Mouse (Mus musculus) hindbrain, postnatal 0 days (tissue): ENCODE measurements around the gene St13. TPM values are rescaled to one million over a fixed set of nuclear protein-coding genes. Genes with fewer than 3 reads are reported as not detected.
"Not testable (repeated sequence)": the region's sequence is repeated elsewhere in the genome, so short reads cannot be mapped to it uniquely, and the experiment has no call there.

ENCODE experiments used
- ATAC-seq: fragments of 200-750 bp; cut with Nextera tagmentation; 2 replicates; pipeline ENCODE4 v1.8.0; 2017; ENCODE audit warnings: mild to moderate bottlenecking, moderate TSS enrichment, moderate library complexity
- DNase-seq: peaks from one replicate; pipeline ENCODE4 v3.0.0-alpha.2; 2015; ENCODE audit warnings: low spot score
- H3K27ac ChIP-seq: fragments of 300-500 bp; sonication (generic); 2 replicates; pipeline ENCODE4 v1.5.1; 2014; ENCODE audit warnings: mild to moderate bottlenecking
- H3K27me3 ChIP-seq: fragments of 300-500 bp; sonication (generic); 2 replicates; pipeline ENCODE4 v1.6.1; 2014; ENCODE audit warnings: low read length, mixed read lengths; ENCODE audit not compliant: insufficient read depth
- H3K36me3 ChIP-seq: fragments of 300-500 bp; sonication (generic); 2 replicates; pipeline ENCODE4 v1.6.1; 2014; ENCODE audit warnings: low read length, mixed read lengths; ENCODE audit not compliant: insufficient read depth
- H3K4me1 ChIP-seq: fragments of 300-500 bp; sonication (generic); 2 replicates; pipeline ENCODE4 v1.6.1; 2014; ENCODE audit warnings: antibody characterized with exemption, low read length, mixed read lengths; ENCODE audit not compliant: insufficient read depth
- H3K4me2 ChIP-seq: fragments of 300-500 bp; sonication (generic); 2 replicates; pipeline ENCODE4 v1.6.1; 2014; ENCODE audit warnings: low read depth, mild to moderate bottlenecking, low read length, moderate library complexity, mixed read lengths
- H3K4me3 ChIP-seq: fragments of 300-500 bp; sonication (generic); 2 replicates; pipeline ENCODE4 v1.5.1; 2014; ENCODE audit warnings: low read length
- H3K9ac ChIP-seq: fragments of 300-500 bp; sonication (generic); replicated peaks from 2 replicates; pipeline ENCODE4 v1.6.1; 2014; ENCODE audit warnings: mild to moderate bottlenecking, low read length, moderate library complexity, mixed read lengths
- H3K9me3 ChIP-seq: fragments of 300-500 bp; sonication (generic); 2 replicates; pipeline ENCODE4 v1.6.1; 2016; ENCODE audit warnings: low read length, mixed read lengths
- CTCF ChIP-seq: IDR thresholded peaks from 2 replicates; pipeline ENCODE4 v1.5.1; 2016; ENCODE audit warnings: antibody characterized with exemption, control low read depth, low read depth
- WGBS: fragments of 180-500 bp; shearing (Covaris S2); extraction: QIAGEN DNeasy Blood & Tissue Kit; methylation state at CpG from one replicate; pipeline ENCODE4 v1.1.7; 2014; 5-methylcytosine and 5-hydroxymethylcytosine counted together
- polyA plus RNA-seq: library from polyadenylated mRNA; unstranded; fragments of >200 nt; fragmentation: Nextera tagmentation; extraction: Ambion mirVana; gene quantifications from 2 replicates; pipeline ENCODE4 v1.2.1, GENCODE M21; 2015
- total RNA-seq: library from RNA; depleted of rRNA; stranded (reverse); fragments of >200 nt; gene quantifications from 2 replicates; pipeline ENCODE4 v1.2.3, GENCODE M21; 2014

St13 gene
- total and polyA plus RNA-seq, 2 experiments from 2014 or later, result 87.8 to 209 TPM

DNA sequence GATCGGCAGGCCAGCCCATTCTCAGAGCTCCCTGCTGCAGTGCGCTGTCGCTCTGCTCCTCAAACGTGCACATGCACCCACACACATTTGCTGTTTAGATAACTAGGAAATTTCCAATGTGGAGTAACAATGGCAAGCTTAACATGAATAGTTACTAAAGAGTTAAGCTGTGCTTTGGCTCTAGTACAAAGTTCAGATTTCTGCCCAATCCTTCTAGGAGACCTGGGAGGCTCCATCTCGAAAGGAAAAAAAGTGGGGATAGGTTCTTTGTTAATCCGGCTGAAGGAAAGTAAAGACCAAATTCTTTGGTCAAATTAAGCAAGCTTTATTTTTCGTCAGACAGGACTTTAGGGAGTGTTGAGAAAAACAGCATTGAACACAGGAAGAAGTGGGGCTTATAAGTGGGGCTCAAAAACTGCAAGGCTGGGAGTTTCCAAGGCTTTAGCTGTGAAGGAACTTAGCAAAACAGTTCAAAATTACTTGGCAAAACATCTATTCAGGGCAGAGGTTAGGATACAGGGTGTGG, 22.3 kb upstream of the St13 start:
- Histone ChIP-seq H3K9ac (no peak overlapping the region), H3K4me3 (no peak overlapping the region), H3K27me3 (no peaks in the 10 kb centered on the region), H3K4me1 (no peaks in the 10 kb centered on the region), H3K27ac (no peak overlapping the region), H3K36me3 (peaks cover 2% of the 10 kb centered on the region; the same call in 1 of the 2 replicates), H3K4me2 (no peak overlapping the region), H3K9me3 (no peaks in the 10 kb centered on the region)
- TF ChIP-seq CTCF, result no peak
- DNase-seq (no peak), ATAC-seq (no peak)
- WGBS, result 79% methylated on average over 7 of the region's 7 CpGs

DNA sequence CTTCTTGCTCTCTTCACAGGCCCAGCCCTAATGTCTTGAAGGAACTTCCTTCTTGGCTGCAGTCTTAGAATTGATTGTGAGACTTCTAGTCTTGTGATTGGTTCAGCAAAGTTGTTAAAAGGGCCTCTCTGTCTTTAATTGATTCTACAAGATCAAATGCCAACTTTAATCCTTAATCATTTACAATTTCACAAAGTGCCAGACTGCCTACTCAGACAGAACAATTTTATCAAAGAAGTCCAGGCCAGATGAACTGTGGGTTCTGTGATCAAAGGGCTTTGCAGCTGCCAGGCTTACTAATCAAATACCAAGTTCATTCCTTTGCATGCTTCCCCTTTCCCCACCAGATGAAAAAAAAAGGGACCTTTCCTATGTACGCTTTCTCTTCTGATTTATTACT, 21.6 kb upstream of the St13 start:
- no peaks in the 10 kb centered on the region for H3K36me3 ChIP-seq
- no peak overlapping the region for H3K9ac ChIP-seq
- no peak for TF ChIP-seq CTCF
- H3K27ac ChIP-seq, result no peak overlapping the region
- H3K27me3 ChIP-seq, result no peaks in the 10 kb centered on the region
- H3K4me1 ChIP-seq, result no peaks in the 10 kb centered on the region
- ATAC-seq, result no peak
- no peaks in the 10 kb centered on the region for H3K9me3 ChIP-seq
- DNase-seq, result no peak
- WGBS, result 72% methylated on average over 1 of the region's 1 CpGs
- no peak overlapping the region for H3K4me3 ChIP-seq
- H3K4me2 ChIP-seq, result no peak overlapping the region

DNA sequence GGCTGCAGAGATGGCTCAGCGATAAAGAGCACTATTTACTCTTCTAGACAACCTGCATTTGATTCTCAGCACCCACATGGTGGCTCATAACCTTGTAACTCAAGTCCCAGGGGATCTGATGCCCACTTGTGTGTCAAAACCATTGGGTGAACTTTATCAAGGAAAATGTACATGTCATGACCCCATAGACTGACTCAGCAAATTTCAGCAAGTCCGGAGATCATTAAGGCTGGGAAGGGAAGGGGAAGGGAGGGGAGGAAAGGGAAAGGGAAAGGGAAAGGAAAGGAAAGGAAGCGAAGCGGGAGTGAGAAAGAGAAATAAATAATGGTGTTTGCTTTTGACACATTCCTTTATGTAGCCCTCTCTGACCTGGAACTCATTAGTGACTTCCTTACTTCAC, 18.2 kb upstream of the St13 start:
- Histone ChIP-seq H3K27ac (no peak overlapping the region), H3K4me2 (no peak overlapping the region), H3K4me1 (no peaks in the 10 kb centered on the region), H3K9me3 (no peaks in the 10 kb centered on the region), H3K4me3 (no peak overlapping the region), H3K36me3 (no peaks in the 10 kb centered on the region), H3K27me3 (no peaks in the 10 kb centered on the region), H3K9ac (no peak overlapping the region)
- 92% methylated on average over 4 of the region's 4 CpGs for WGBS
- DNase-seq, result no peak
- no peak for ATAC-seq
- no peak for TF ChIP-seq CTCF

DNA sequence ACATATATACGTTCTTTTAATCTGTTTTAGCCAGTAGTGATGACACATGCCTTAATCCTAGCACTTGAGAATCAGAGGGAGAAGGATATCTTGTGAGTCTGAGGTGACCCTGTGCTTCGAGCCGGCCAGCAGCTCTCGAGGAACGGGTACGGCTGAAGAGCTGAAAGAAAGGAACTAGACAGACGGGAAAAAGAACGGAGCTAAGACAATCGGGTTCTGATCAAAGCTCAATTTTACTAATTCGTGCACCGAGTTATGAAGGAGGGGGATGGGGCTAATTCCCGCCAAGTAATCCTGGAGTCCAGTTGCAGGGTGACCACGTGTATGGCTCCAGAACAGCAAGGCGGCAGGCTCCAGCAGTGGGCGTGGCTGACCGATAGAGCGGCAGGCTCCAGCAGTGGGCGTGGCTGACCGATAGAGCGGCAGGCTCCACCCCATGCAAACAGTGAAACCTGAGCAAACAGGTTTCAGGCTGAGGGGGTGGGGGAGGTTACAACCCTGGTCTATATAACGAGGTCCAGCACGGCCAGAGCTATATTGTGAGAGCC, 17.0 kb upstream of the St13 start:
- 12% methylated on average over 22 of the region's 22 CpGs for WGBS
- not testable (repeated sequence) for H3K4me1 ChIP-seq, H3K9me3 ChIP-seq, H3K27ac ChIP-seq, H3K27me3 ChIP-seq, H3K36me3 ChIP-seq
- peak; percentile 31 for DNase-seq
- ATAC-seq, result peak; percentile 62
- Histone ChIP-seq H3K9ac (0 out of 2 replicates have a peak overlapping the region, but pooled peaks have one; percentile 0), H3K4me3 (peak overlapping the region; percentile 23), H3K4me2 (peak overlapping the region; percentile 44; the same call in 1 of the 2 replicates)

DNA sequence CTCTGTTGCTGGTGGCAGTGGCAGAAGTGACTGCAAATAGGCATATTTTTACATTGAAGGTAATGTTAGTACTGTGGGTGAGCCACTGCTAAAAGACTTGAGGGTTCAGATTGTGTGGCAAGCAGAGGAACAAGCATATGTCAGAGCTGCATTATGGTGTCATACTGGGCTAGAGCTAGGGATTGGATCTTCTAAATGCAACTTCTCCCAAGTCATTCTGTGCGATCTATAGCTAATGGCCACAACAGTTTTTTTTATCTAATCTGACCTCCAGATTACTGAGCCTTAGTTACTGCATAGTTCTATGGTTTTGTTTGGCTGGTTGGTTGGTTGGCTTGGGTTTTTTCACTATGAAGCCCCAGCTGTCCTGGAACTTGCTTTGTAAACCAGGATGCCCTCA, 8.3 kb upstream of the St13 start, which contains the start of gene Dnajb7:
TSS of gene Dnajb7 (minus strand) at position 101 of the 400 bp plus-strand sequence.
- no peak for DNase-seq
- 97% methylated on average over 1 of the region's 1 CpGs for WGBS
- Histone ChIP-seq H3K4me3 (no peak within 1 kb of the TSS), H3K9ac (no peak within 1 kb of the TSS), H3K27ac (no peak within 1 kb of the TSS), H3K4me2 (no peak within 1 kb of the TSS), H3K9me3 (no peaks in the 10 kb centered on the region), H3K36me3 (no peaks in the 10 kb centered on the region), H3K27me3 (no peaks in the 10 kb centered on the region), H3K4me1 (no peaks in the 10 kb centered on the region)
- TF ChIP-seq CTCF, result no peak
- no peak for ATAC-seq

DNA sequence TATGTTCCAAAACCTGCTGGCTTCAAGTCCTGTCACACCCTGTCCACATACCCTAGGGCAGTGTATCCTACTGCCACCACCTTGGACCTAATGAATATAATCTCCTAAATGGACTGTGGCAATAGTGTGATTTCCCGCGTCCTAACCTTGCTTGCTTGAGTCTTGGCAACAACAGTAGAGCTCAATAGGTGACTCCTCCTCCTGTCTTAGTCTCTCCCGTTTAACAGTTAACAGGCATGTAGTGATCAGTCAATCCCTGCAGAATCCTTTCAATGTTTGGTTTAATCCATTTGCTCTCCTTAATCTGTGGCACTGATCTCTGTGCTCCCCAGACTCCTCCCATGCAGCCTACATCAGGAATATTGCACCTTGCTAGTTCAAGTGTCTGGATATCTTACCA, 5.1 kb upstream of the St13 start:
- Histone ChIP-seq H3K9ac (no peak overlapping the region), H3K4me3 (no peak overlapping the region), H3K4me2 (no peak overlapping the region), H3K4me1 (peaks cover 6% of the 10 kb centered on the region; the same call in 1 of the 2 replicates), H3K27ac (no peak overlapping the region), H3K36me3 (no peaks in the 10 kb centered on the region), H3K27me3 (no peaks in the 10 kb centered on the region), H3K9me3 (no peaks in the 10 kb centered on the region)
- no peak for TF ChIP-seq CTCF
- DNase-seq, result no peak
- WGBS, result 74% methylated on average over 3 of the region's 3 CpGs
- ATAC-seq, result no peak

DNA sequence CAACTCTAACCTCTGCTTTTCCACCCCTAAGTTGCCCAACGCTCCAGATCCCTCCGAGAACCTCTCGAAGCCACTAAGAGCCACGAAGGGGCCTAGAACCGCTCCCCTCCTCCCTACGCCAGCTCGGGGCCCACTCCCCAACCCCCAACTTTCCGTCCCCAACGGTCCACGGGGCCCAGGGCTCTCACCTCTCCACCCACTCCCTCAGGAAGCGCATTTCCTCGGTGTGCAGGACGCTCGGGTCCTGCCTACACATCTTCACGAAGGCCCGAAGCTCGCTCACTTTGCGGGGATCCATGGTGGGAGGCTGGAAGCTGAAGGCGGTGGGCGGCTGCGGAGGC, 610 bp downstream of the St13 start:
- no peaks in the 10 kb centered on the region for H3K36me3 ChIP-seq
- H3K9ac ChIP-seq, result peak overlapping the region; percentile 91
- H3K4me3 ChIP-seq, result peak overlapping the region; percentile 94
- WGBS, result under 1% methylated on average over 21 of the region's 21 CpGs
- no peaks in the 10 kb centered on the region for H3K27me3 ChIP-seq
- ATAC-seq, result no peak; the same call in 1 of the 2 replicates
- peak overlapping the region; percentile 70 for H3K4me2 ChIP-seq
- H3K9me3 ChIP-seq, result no peaks in the 10 kb centered on the region
- TF ChIP-seq CTCF, result no peak
- DNase-seq, result no peak
- peak overlapping the region; percentile 97 for H3K27ac ChIP-seq
- peaks cover 6% of the 10 kb centered on the region; the same call in 1 of the 2 replicates for H3K4me1 ChIP-seq
